Mouse (Mus musculus) liver, embryonic 14.5 days (tissue): ENCODE results near the gene Rasa2. TPM values are rescaled to one million over a fixed set of nuclear protein-coding genes. Genes with fewer than 3 reads are reported as not detected.

Experiments used
- ATAC-seq: fragments of 200-750 bp; cut with Nextera tagmentation; 2 replicates; pipeline ENCODE4 v1.8.0; 2017; ENCODE audit warnings: moderate number of reproducible peaks, mild to moderate bottlenecking, moderate library complexity; ENCODE audit not compliant: insufficient read depth
- DNase-seq, 3 experiments: peaks; one replicate each; pipeline ENCODE4 v3.0.0-alpha.2; 2012 to 2013; ENCODE audit warnings: low read depth in 3 of 3, low spot score in 3 of 3
- H3K27ac ChIP-seq: fragments of 300-500 bp; sonication (generic); 2 replicates; pipeline ENCODE4 v1.5.1; 2014; ENCODE audit warnings: moderate library complexity, mild to moderate bottlenecking, control low read depth, inconsistent platforms
- H3K27me3 ChIP-seq: fragments of 300-500 bp; sonication (generic); 2 replicates; pipeline ENCODE4 v1.6.1; 2014; ENCODE audit warnings: mild to moderate bottlenecking, low read length, moderate library complexity; ENCODE audit not compliant: control insufficient read depth, insufficient read depth
- H3K36me3 ChIP-seq: fragments of 300-500 bp; sonication (generic); replicated peaks from 2 replicates; pipeline ENCODE4 v1.6.1; 2014; ENCODE audit warnings: low read depth; ENCODE audit not compliant: control insufficient read depth, insufficient read depth
- H3K4me1 ChIP-seq, 2 experiments: fragments of 200-500 bp in 1 of 2; fragments of 300-500 bp in 1 of 2; sonication (generic) in 1 of 2; replicated peaks; 2 replicates each; pipeline ENCODE4 v1.6.1; 2012 to 2014; ENCODE audit warnings: antibody characterized with exemption in 1 of 2, inconsistent platforms in 1 of 2, low read length in 1 of 2; ENCODE audit not compliant: control insufficient read depth in 2 of 2, insufficient read depth in 2 of 2
- H3K4me2 ChIP-seq: fragments of 300-500 bp; sonication (generic); 2 replicates; pipeline ENCODE4 v1.6.1; 2014; ENCODE audit warnings: low read depth, mild to moderate bottlenecking, control low read depth, moderate library complexity
- H3K4me3 ChIP-seq, 2 experiments: fragments of 200-500 bp in 1 of 2; fragments of 300-500 bp in 1 of 2; sonication (generic) in 1 of 2; 2 replicates each; pipeline ENCODE4 v1.5.1; 2012 to 2014; ENCODE audit warnings: low read depth in 2 of 2, low read length in 2 of 2, mild to moderate bottlenecking in 2 of 2, control low read depth in 1 of 2, inconsistent platforms in 1 of 2, moderate library complexity in 1 of 2; ENCODE audit not compliant: insufficient read depth in 1 of 2
- H3K9ac ChIP-seq: fragments of 300-500 bp; sonication (generic); replicated peaks from 2 replicates; pipeline ENCODE4 v1.6.1; 2014; ENCODE audit warnings: mild to moderate bottlenecking, control low read depth, moderate library complexity
- H3K9me3 ChIP-seq: fragments of 300-500 bp; sonication (generic); 2 replicates; pipeline ENCODE4 v1.6.1; 2016; ENCODE audit warnings: low read length, mixed read lengths; ENCODE audit not compliant: control insufficient read depth
- CTCF ChIP-seq: IDR thresholded peaks from 2 replicates; pipeline ENCODE4 v1.5.1; 2016; ENCODE audit warnings: antibody characterized with exemption, low read depth, control low read depth
- EP300 ChIP-seq: IDR thresholded peaks from 2 replicates; pipeline ENCODE4 v1.6.1; 2016; ENCODE audit warnings: antibody characterized with exemption, low read depth
- WGBS: fragments of 180-500 bp; shearing (Covaris S2); extraction: QIAGEN DNeasy Blood & Tissue Kit; methylation state at CpG from one replicate; pipeline ENCODE4 v1.1.7; 2014; ENCODE audit not compliant: insufficient replicate concordance; 5-methylcytosine and 5-hydroxymethylcytosine counted together
- polyA plus RNA-seq, 2 experiments: library from polyadenylated mRNA; depleted of rRNA in 1 of 2; stranded (reverse) in 1 of 2; unstranded in 1 of 2; fragments of >200 nt; fragmentation: Nextera tagmentation in 1 of 2; extraction: Ambion mirVana in 1 of 2; gene quantifications; 2 replicates each; pipeline versions ENCODE4 v1.2.1 to v1.2.3; 2012 to 2014

Rasa2 gene
- polyA plus RNA-seq, 2 experiments = 0.84 to 2.3 TPM

- no peak for ATAC-seq
- no peak overlapping the region for H3K9ac ChIP-seq
- no peaks in the 10 kb centered on the region for H3K27me3 ChIP-seq
- TF ChIP-seq CTCF (peak; percentile 80), EP300 (no peak)
- 30% methylated on average over 5 of the region's 5 CpGs for WGBS
- H3K4me2 ChIP-seq = no peak overlapping the region
- H3K4me3 ChIP-seq = no peak overlapping the region
- no peaks in the 10 kb centered on the region for H3K9me3 ChIP-seq
- no peak overlapping the region for H3K27ac ChIP-seq
- H3K36me3 ChIP-seq = no peaks in the 10 kb centered on the region
- H3K4me1 ChIP-seq = peaks cover 0 to under 1% of the 10 kb centered on the region in 2 experiments; a peak in 2 of 4 replicates
- peak in 1 of 3 experiments; percentile 22 for DNase-seq
Observed at GRCm38 (mm10) chr9:96675071-96675762, 43.8 kb upstream of the Rasa2 start.

- Histone ChIP-seq H3K27ac (no peak overlapping the region), H3K4me2 (no peak overlapping the region), H3K36me3 (no peaks in the 10 kb centered on the region), H3K27me3 (no peaks in the 10 kb centered on the region), H3K9ac (no peak overlapping the region), H3K9me3 (no peaks in the 10 kb centered on the region), H3K4me3 (no peak overlapping the region), H3K4me1 (peaks cover 0 to 3% of the 10 kb centered on the region in 2 experiments; a peak in 2 of 4 replicates)
- DNase-seq = no peak
- WGBS = 58% methylated on average over 8 of the region's 8 CpGs
- no peak for TF ChIP-seq EP300
- TF ChIP-seq CTCF = no peak
- ATAC-seq = no peak
Observed at GRCm38 (mm10) chr9:96674301-96674700, 42.9 kb upstream of the Rasa2 start.

- no peak overlapping the region for H3K4me3 ChIP-seq
- WGBS = 67% methylated on average over 2 of the region's 2 CpGs
- no peak overlapping the region for H3K9ac ChIP-seq
- H3K27me3 ChIP-seq = no peaks in the 10 kb centered on the region
- no peak overlapping the region for H3K4me2 ChIP-seq
- TF ChIP-seq EP300 (no peak), CTCF (no peak)
- no peak overlapping the region for H3K27ac ChIP-seq
- H3K9me3 ChIP-seq = no peaks in the 10 kb centered on the region
- H3K4me1 ChIP-seq = peaks cover 0 to 3% of the 10 kb centered on the region in 2 experiments; a peak in 2 of 4 replicates
- no peak for ATAC-seq
- H3K36me3 ChIP-seq = no peaks in the 10 kb centered on the region
- DNase-seq = no peak
Observed at GRCm38 (mm10) chr9:96672466-96672865, 41.0 kb upstream of the Rasa2 start.

- 83% methylated on average over 12 of the region's 12 CpGs for WGBS
- H3K27me3 ChIP-seq = no peaks in the 10 kb centered on the region
- H3K4me3 ChIP-seq = no peak overlapping the region
- no peak for TF ChIP-seq CTCF
- no peak for TF ChIP-seq EP300
- no peak overlapping the region for H3K9ac ChIP-seq
- H3K27ac ChIP-seq = no peak overlapping the region
- no peaks in the 10 kb centered on the region for H3K36me3 ChIP-seq
- no peak overlapping the region for H3K4me2 ChIP-seq
- DNase-seq (no peak), ATAC-seq (no peak)
- peaks cover 0 to 3% of the 10 kb centered on the region in 2 experiments; a peak in 2 of 4 replicates for H3K4me1 ChIP-seq
- no peaks in the 10 kb centered on the region for H3K9me3 ChIP-seq
Observed at GRCm38 (mm10) chr9:96671249-96671648, 39.8 kb upstream of the Rasa2 start.

- peak; percentile 76 to 83 (median 77) for DNase-seq
- 2% methylated on average over 15 of the region's 15 CpGs for WGBS
- peak; percentile 99 for ATAC-seq
- Histone ChIP-seq H3K4me3 (peak overlapping the region; percentile 38 to 58), H3K36me3 (no peaks in the 10 kb centered on the region), H3K9me3 (no peaks in the 10 kb centered on the region), H3K27ac (no peak overlapping the region), H3K4me2 (peak overlapping the region; percentile 68), H3K9ac (peak overlapping the region; percentile 31; the same call in 1 of the 2 replicates), H3K27me3 (no peaks in the 10 kb centered on the region), H3K4me1 (peaks cover 0 to 3% of the 10 kb centered on the region in 2 experiments; a peak in 2 of 4 replicates)
- TF ChIP-seq EP300 = no peak
- TF ChIP-seq CTCF = peak; percentile 91
Observed at GRCm38 (mm10) chr9:96669877-96670276, 38.5 kb upstream of the Rasa2 start.
